Mouse (Mus musculus): ENCODE data around the gene T2. TPM values are rescaled to one million over a fixed set of nuclear protein-coding genes. Genes with fewer than 3 reads are reported as not detected.
"Not testable (repeated sequence)": the region's sequence is repeated elsewhere in the genome, so short reads cannot be mapped to it uniquely, and the experiment has no call there.

T2 gene
- total RNA-seq (2021), result not detected
- long read RNA-seq, experiment 1, result 0 reads
- long read RNA-seq, experiment 2, result 0 reads

- H3K27ac ChIP-seq, result no peak within 1 kb of the TSS
- intact Hi-C loops (cut with DNase I), result no loop called here
- DNase-seq, result no peak
- no peak within 1 kb of the TSS for H3K4me3 ChIP-seq
- TF ChIP-seq CTCF (IDR thresholded peaks at IDR 0.05), result no peak
These were observed at the start of gene T2 for GRCm38 (mm10) chr17:8355692-8356091. Gene T2 (plus strand): TSS chr17:8355992.

GRCm38 (mm10) chr17:8310838-8311614, 44.8 kb upstream of the T2 start, which contains the start of gene Sft2d1:
Gene Sft2d1 (plus strand): TSS chr17:8311102.
- peak within 1 kb of the TSS; percentile 91 for H3K27ac ChIP-seq
- peak within 1 kb of the TSS; percentile 80 for H3K4me3 ChIP-seq
- intact Hi-C loops (cut with DNase I), result no loop called here
- TF ChIP-seq CTCF (IDR thresholded peaks at IDR 0.05), result no peak
- DNase-seq, result peak; percentile 98

- no peak for DNase-seq
- TF ChIP-seq CTCF (IDR thresholded peaks at IDR 0.05), result no peak
- intact Hi-C loops (cut with DNase I), result no loop called here
- H3K27ac ChIP-seq, result peak overlapping the region; percentile 91
- peak overlapping the region; percentile 80 for H3K4me3 ChIP-seq
These were observed 44.0 kb upstream of the T2 start for GRCm38 (mm10) chr17:8311751-8312150.

- TF ChIP-seq CTCF (IDR thresholded peaks at IDR 0.05), result no peak
- intact Hi-C loops (cut with DNase I), result no loop called here
- no peak overlapping the region for H3K4me3 ChIP-seq
- H3K27ac ChIP-seq, result no peak overlapping the region
- no peak for DNase-seq
These were observed 41.8 kb upstream of the T2 start for GRCm38 (mm10) chr17:8313976-8314375.

- DNase-seq, result no peak
- no peak overlapping the region for H3K27ac ChIP-seq
- intact Hi-C loops (cut with DNase I), result no loop called here
- no peak overlapping the region for H3K4me3 ChIP-seq
- peak; percentile 27; the same call in 1 of the 2 replicates for TF ChIP-seq CTCF (IDR thresholded peaks at IDR 0.05)
These were observed 39.5 kb upstream of the T2 start for GRCm38 (mm10) chr17:8316251-8316650.

GRCm38 (mm10) chr17:8326877-8327276, 28.9 kb upstream of the T2 start:
- DNase-seq; H3K4me3 ChIP-seq; intact Hi-C loops (cut with DNase I); H3K27ac ChIP-seq: not testable (repeated sequence)

- no peak overlapping the region for H3K4me3 ChIP-seq
- no peak overlapping the region for H3K27ac ChIP-seq
- TF ChIP-seq CTCF (IDR thresholded peaks at IDR 0.05), result peak; percentile 43; the same call in 1 of the 2 replicates
- DNase-seq, result no peak
- intact Hi-C loops (cut with DNase I), result no loop called here
These were observed 27.1 kb upstream of the T2 start for GRCm38 (mm10) chr17:8328511-8329174.

GRCm38 (mm10) chr17:8330602-8331001, 25.2 kb upstream of the T2 start:
- intact Hi-C loops (cut with DNase I), result no loop called here

GRCm38 (mm10) chr17:8337159-8337558, 18.6 kb upstream of the T2 start, which contains the start of gene Prr18:
Gene Prr18 (plus strand): TSS chr17:8337459.
- H3K27ac ChIP-seq; DNase-seq; H3K4me3 ChIP-seq; intact Hi-C loops (cut with DNase I): not testable (repeated sequence)

More at GRCm38 (mm10) chr17:8330602-8331001, 25.2 kb upstream of the T2 start:
- no peak for TF ChIP-seq CTCF (IDR thresholded peaks at IDR 0.05)
- Histone ChIP-seq H3K27ac (no peak overlapping the region), H3K4me3 (no peak overlapping the region)
- DNase-seq, result no peak

GRCm38 (mm10) chr17:8339666-8340374, 16.0 kb upstream of the T2 start:
- Histone ChIP-seq H3K27ac (no peak overlapping the region), H3K4me3 (peak overlapping the region; percentile 74)
- DNase-seq, result no peak
- intact Hi-C loops (cut with DNase I), result no loop called here
- TF ChIP-seq CTCF (IDR thresholded peaks at IDR 0.05), result no peak

GRCm38 (mm10) chr17:8340407-8341359, 15.1 kb upstream of the T2 start:
- peak overlapping the region; percentile 74 for H3K4me3 ChIP-seq
- no peak for TF ChIP-seq CTCF (IDR thresholded peaks at IDR 0.05)
- intact Hi-C loops (cut with DNase I), result no loop called here
- H3K27ac ChIP-seq, result no peak overlapping the region
- DNase-seq, result peak; percentile 34
